Mouse (Mus musculus) midbrain, postnatal 0 days (tissue): ENCODE data around the gene Ppia. TPM values are rescaled to one million over a fixed set of nuclear protein-coding genes. Genes with fewer than 3 reads are reported as not detected.
"Not testable (repeated sequence)": the region's sequence is repeated elsewhere in the genome, so short reads cannot be mapped to it uniquely, and the experiment has no call there.

Experiments used
- ATAC-seq: fragments of 200-750 bp; cut with Nextera tagmentation; 2 replicates; pipeline ENCODE4 v1.8.0; 2017; ENCODE audit warnings: moderate number of reproducible peaks, mild to moderate bottlenecking, moderate TSS enrichment, moderate library complexity; ENCODE audit not compliant: low FRiP score
- DNase-seq: peaks from one replicate; pipeline ENCODE4 v3.0.0-alpha.2; 2015; ENCODE audit warnings: low spot score
- H3K27ac ChIP-seq: fragments of 300-500 bp; sonication (generic); 2 replicates; pipeline ENCODE4 v1.5.1; 2014; ENCODE audit warnings: low read depth, mild to moderate bottlenecking, low read length, mixed read lengths
- H3K27me3 ChIP-seq: fragments of 300-500 bp; sonication (generic); 2 replicates; pipeline ENCODE4 v1.6.1; 2014; ENCODE audit warnings: low read length, control low read depth, mixed read lengths; ENCODE audit not compliant: insufficient read depth
- H3K36me3 ChIP-seq: fragments of 300-500 bp; sonication (generic); 2 replicates; pipeline ENCODE4 v1.6.1; 2014; ENCODE audit warnings: low read length, control low read depth, mixed read lengths; ENCODE audit not compliant: insufficient read depth
- H3K4me1 ChIP-seq: fragments of 300-500 bp; sonication (generic); 2 replicates; pipeline ENCODE4 v1.6.1; 2014; ENCODE audit warnings: mild to moderate bottlenecking, control low read depth, antibody characterized with exemption, low read length, mixed read lengths; ENCODE audit not compliant: insufficient read depth
- H3K4me2 ChIP-seq: fragments of 300-500 bp; sonication (generic); 2 replicates; pipeline ENCODE4 v1.6.1; 2014; ENCODE audit warnings: low read depth, mild to moderate bottlenecking, low read length, mixed read lengths; ENCODE audit not compliant: poor library complexity, severe bottlenecking
- H3K4me3 ChIP-seq: fragments of 300-500 bp; sonication (generic); 2 replicates; pipeline ENCODE4 v1.5.1; 2014; ENCODE audit warnings: low read depth, mild to moderate bottlenecking, low read length, moderate library complexity
- H3K9ac ChIP-seq: fragments of 300-500 bp; sonication (generic); replicated peaks from 2 replicates; pipeline ENCODE4 v1.6.1; 2014; ENCODE audit warnings: mild to moderate bottlenecking, low read length, moderate library complexity, mixed read lengths; ENCODE audit not compliant: poor library complexity, severe bottlenecking
- H3K9me3 ChIP-seq: fragments of 300-500 bp; sonication (generic); 2 replicates; pipeline ENCODE4 v1.6.1; 2016; ENCODE audit warnings: low read length, control low read depth
- CTCF ChIP-seq: IDR thresholded peaks from 2 replicates; pipeline ENCODE4 v1.5.1; 2016; ENCODE audit warnings: antibody characterized with exemption, mild to moderate bottlenecking
- WGBS: fragments of 180-500 bp; shearing (Covaris S2); extraction: QIAGEN DNeasy Blood & Tissue Kit; methylation state at CpG from one replicate; pipeline ENCODE4 v1.1.7; 2014; 5-methylcytosine and 5-hydroxymethylcytosine counted together
- polyA plus RNA-seq: library from polyadenylated mRNA; unstranded; fragments of >200 nt; fragmentation: Nextera tagmentation; extraction: Ambion mirVana; gene quantifications from 2 replicates; pipeline ENCODE4 v1.2.1, GENCODE M21; 2015
- total RNA-seq: library from RNA; depleted of rRNA; stranded (reverse); fragments of >200 nt; gene quantifications from 2 replicates; pipeline ENCODE4 v1.2.3, GENCODE M21; 2014

Ppia gene
- total and polyA plus RNA-seq, 2 experiments from 2014 or later, result 2,296 to 5,106 TPM

DNA sequence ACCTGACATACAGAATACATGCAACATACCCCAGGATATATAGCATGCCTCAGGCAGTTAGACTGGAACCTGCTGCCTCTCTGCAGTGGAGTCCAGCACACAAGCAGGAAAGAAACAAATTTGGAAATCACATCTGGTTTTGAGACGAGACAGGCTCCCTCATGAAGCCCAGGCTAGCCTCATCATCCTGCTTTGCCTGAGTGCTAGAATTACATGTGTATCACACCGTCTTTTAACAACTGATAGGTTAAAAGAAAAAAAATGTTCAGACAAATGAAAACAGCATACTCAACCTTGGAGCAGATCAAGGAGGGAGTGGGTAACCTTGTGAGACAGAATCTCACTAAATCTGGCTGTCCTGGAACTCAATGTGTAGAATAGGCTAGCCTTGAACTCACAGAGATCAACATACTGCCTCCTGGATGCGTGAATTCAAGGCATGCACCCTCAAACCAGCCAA, 8.1 kb upstream of the Ppia start:
- ATAC-seq, result no peak
- WGBS, result 86% methylated on average over 3 of the region's 3 CpGs
- no peaks in the 10 kb centered on the region for H3K4me1 ChIP-seq
- no peaks in the 10 kb centered on the region for H3K27me3 ChIP-seq
- H3K36me3 ChIP-seq, result peaks cover 38% of the 10 kb centered on the region
- H3K27ac ChIP-seq, result 0 out of 2 replicates have a peak overlapping the region, but pooled peaks have one; percentile 6
- DNase-seq, result no peak
- H3K4me3 ChIP-seq, result no peak overlapping the region
- H3K9me3 ChIP-seq, result no peaks in the 10 kb centered on the region
- no peak overlapping the region for H3K9ac ChIP-seq
- TF ChIP-seq CTCF, result no peak
- H3K4me2 ChIP-seq, result no peak overlapping the region

DNA sequence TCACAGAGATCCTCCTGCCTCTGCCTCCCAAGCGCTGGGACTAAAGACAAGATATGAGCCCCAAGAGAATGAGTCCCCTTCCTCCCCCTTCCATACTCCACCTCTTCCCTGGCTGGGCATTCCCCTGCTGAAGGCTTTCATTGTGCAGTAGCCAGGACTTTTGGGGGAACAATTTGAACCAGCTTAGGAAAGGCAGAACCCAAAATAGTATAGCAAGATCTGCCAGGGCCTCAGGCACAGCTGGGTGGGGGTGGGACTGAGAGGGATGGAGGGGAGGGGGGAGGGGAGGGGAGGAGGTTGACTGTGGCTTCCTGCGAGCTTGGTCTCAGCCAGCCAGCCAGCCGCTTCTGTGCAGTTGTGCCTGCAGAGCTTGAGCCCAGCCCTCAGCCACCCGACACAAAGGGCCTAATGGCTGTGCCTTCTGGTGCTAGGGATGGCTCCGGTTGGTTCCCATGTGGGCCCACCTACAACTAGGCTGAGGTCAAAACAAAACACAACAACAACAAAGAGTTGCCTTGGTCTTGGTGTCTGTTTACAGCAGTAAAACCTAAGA, 5.1 kb upstream of the Ppia start:
- no peak overlapping the region for H3K27ac ChIP-seq
- H3K27me3 ChIP-seq, result no peaks in the 10 kb centered on the region
- H3K4me2 ChIP-seq, result no peak overlapping the region
- WGBS, result 59% methylated on average over 5 of the region's 5 CpGs
- no peak for DNase-seq
- no peaks in the 10 kb centered on the region; the same call in 1 of the 2 replicates for H3K4me1 ChIP-seq
- no peak for ATAC-seq
- no peak for TF ChIP-seq CTCF
- H3K4me3 ChIP-seq, result no peak overlapping the region
- H3K9me3 ChIP-seq, result no peaks in the 10 kb centered on the region
- H3K36me3 ChIP-seq, result peaks cover 10% of the 10 kb centered on the region
- no peak overlapping the region for H3K9ac ChIP-seq

- not testable (repeated sequence) for H3K4me1 ChIP-seq, ATAC-seq, H3K36me3 ChIP-seq, DNase-seq, H3K27me3 ChIP-seq, H3K9ac ChIP-seq, H3K9me3 ChIP-seq, H3K4me2 ChIP-seq, H3K4me3 ChIP-seq, H3K27ac ChIP-seq
- WGBS, result 93% methylated on average over 5 of the region's 5 CpGs
Observed at GRCm38 (mm10) chr11:6410755-6411154, 4.5 kb upstream of the Ppia start.

GRCm38 (mm10) chr11:6411684-6412083, 3.6 kb upstream of the Ppia start:
- no peak overlapping the region for H3K4me2 ChIP-seq
- no peak overlapping the region for H3K9ac ChIP-seq
- TF ChIP-seq CTCF, result peak; percentile 86
- H3K27ac ChIP-seq, result no peak overlapping the region
- H3K27me3 ChIP-seq, result no peaks in the 10 kb centered on the region
- WGBS, result 4% methylated on average over 5 of the region's 5 CpGs
- H3K9me3 ChIP-seq, result no peaks in the 10 kb centered on the region
- no peak overlapping the region for H3K4me3 ChIP-seq
- no peaks in the 10 kb centered on the region for H3K36me3 ChIP-seq
- no peaks in the 10 kb centered on the region; the same call in 1 of the 2 replicates for H3K4me1 ChIP-seq
- peak; percentile 79 for DNase-seq
- no peak for ATAC-seq

DNA sequence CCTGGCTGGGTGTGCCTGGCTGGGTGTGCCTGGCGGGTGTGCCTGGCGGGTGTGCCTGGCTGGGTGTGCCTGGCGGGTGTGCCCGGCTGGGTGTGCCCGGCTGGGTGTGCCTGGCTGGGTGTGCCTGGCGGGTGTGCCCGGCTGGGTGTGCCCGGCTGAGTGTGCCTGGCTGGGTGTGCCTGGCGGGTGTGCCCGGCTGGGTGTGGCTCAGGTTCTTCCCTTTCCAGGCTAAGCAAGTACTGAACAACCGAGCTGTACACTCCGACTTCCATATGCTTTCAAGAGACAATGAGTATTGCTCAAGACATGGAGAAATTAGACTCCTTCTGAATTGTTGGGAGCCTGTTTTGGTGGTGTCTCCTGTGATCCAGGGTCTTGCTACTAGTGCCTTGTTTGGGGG, 2.0 kb upstream of the Ppia start:
- ATAC-seq (no peak), DNase-seq (no peak)
- no peak overlapping the region for H3K9ac ChIP-seq
- H3K27me3 ChIP-seq, result no peaks in the 10 kb centered on the region
- H3K9me3 ChIP-seq, result no peaks in the 10 kb centered on the region
- peaks cover 11% of the 10 kb centered on the region for H3K4me1 ChIP-seq
- 98% methylated on average over 12 of the region's 12 CpGs for WGBS
- no peak for TF ChIP-seq CTCF
- no peaks in the 10 kb centered on the region for H3K36me3 ChIP-seq
- no peak overlapping the region for H3K27ac ChIP-seq
- H3K4me3 ChIP-seq, result no peak overlapping the region
- no peak overlapping the region for H3K4me2 ChIP-seq

DNA sequence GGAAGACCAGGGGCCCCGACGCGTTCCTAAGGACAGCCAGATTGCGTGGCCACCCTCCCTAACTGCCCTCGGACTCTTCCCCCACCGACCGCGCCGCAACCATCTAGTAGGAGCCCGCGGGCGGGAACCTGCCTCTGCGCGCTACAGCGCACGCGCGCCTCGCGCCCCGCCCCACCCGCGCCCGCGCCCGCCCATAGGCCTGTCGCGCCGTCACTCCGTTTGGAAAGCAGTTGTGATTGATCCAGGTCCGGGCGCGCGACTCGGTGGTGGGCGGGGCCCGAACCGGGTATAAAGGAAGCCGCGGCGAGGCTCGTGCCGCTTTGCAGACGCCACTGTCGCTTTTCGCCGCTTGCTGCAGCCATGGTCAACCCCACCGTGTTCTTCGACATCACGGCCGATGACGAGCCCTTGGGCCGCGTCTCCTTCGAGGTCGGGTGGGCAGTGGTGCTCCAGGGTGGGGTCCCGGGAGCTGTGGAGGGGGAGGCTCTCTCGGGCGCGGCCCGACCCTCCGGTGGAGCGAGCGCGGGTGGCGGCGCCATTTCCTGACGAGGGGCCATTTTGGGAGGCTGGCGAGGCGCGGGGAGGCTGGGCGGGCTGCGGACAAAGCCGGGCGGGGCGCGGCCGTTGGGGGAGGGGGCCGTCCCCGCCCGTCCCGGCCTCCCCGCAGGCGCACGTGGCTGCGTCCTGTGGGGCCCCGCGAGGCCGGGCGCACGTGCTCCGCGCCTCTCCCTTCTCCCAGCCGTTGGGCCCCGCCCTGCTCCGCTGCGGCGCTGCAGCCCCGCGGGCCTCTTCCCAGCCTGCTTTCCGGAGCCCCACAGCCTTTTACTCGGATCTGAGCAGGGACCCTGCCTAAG, 535 bp downstream of the Ppia start:
- H3K4me3 ChIP-seq, result peak overlapping the region; percentile 91
- no peak for TF ChIP-seq CTCF
- peak; percentile 95 for ATAC-seq
- peak overlapping the region; percentile 71 for H3K4me2 ChIP-seq
- WGBS, result under 1% methylated on average over 76 of the region's 102 CpGs
- H3K9me3 ChIP-seq, result no peaks in the 10 kb centered on the region
- no peaks in the 10 kb centered on the region for H3K27me3 ChIP-seq
- DNase-seq, result peak; percentile 96
- peaks cover 15% of the 10 kb centered on the region for H3K36me3 ChIP-seq
- peaks cover 13% of the 10 kb centered on the region for H3K4me1 ChIP-seq
- peak overlapping the region; percentile 99 for H3K9ac ChIP-seq
- H3K27ac ChIP-seq, result peak overlapping the region; percentile 99
